Mouse (Mus musculus) stomach, postnatal 0 days (tissue): ENCODE measurements around the gene Tcf7l1. TPM values are rescaled to one million over a fixed set of nuclear protein-coding genes. Genes with fewer than 3 reads are reported as not detected.
A peak's percentile ranks its signal among the peaks of the same experiment; 100 is the strongest.

Experiments
- ATAC-seq: fragments of 200-750 bp; cut with Nextera tagmentation; 2 replicates; pipeline ENCODE4 v1.8.0; 2017; ENCODE audit not compliant: low FRiP score, low TSS enrichment
- DNase-seq: peaks from one replicate; pipeline ENCODE4 v3.0.0-alpha.2; 2016; ENCODE audit warnings: low spot score
- H3K27ac ChIP-seq: fragments of 300-500 bp; sonication (generic); replicated peaks from 2 replicates; pipeline ENCODE4 v1.5.1; 2014; ENCODE audit warnings: mild to moderate bottlenecking, control low read depth
- H3K27me3 ChIP-seq: fragments of 300-500 bp; sonication (generic); 2 replicates; pipeline ENCODE4 v1.6.1; 2014; ENCODE audit warnings: low read length; ENCODE audit not compliant: control insufficient read depth, insufficient read depth
- H3K36me3 ChIP-seq: fragments of 300-500 bp; sonication (generic); 2 replicates; pipeline ENCODE4 v1.6.1; 2014; ENCODE audit warnings: low read length, mixed read lengths; ENCODE audit not compliant: control insufficient read depth, insufficient read depth
- H3K4me1 ChIP-seq: fragments of 300-500 bp; sonication (generic); replicated peaks from 2 replicates; pipeline ENCODE4 v1.6.1; 2014; ENCODE audit warnings: antibody characterized with exemption; ENCODE audit not compliant: control insufficient read depth, insufficient read depth
- H3K4me2 ChIP-seq: fragments of 300-500 bp; sonication (generic); replicated peaks from 2 replicates; pipeline ENCODE4 v1.6.1; 2014; ENCODE audit warnings: low read depth, mild to moderate bottlenecking, control low read depth, moderate library complexity
- H3K4me3 ChIP-seq: fragments of 300-500 bp; sonication (generic); 2 replicates; pipeline ENCODE4 v1.5.1; 2014; ENCODE audit warnings: low read depth, low read length, control low read depth
- H3K9ac ChIP-seq: fragments of 300-500 bp; sonication (generic); 2 replicates; pipeline ENCODE4 v1.6.1; 2014; ENCODE audit warnings: mild to moderate bottlenecking, low read length, control low read depth, mixed read lengths
- H3K9me3 ChIP-seq: fragments of 300-500 bp; sonication (generic); 2 replicates; pipeline ENCODE4 v1.6.1; 2016; ENCODE audit warnings: low read length; ENCODE audit not compliant: control insufficient read depth
- CTCF ChIP-seq: IDR thresholded peaks from 2 replicates; pipeline ENCODE4 v1.5.1; 2016; ENCODE audit warnings: antibody characterized with exemption, low read depth, mild to moderate bottlenecking, moderate library complexity
- EP300 ChIP-seq: optimal IDR thresholded peaks from 2 replicates; pipeline ENCODE3; 2016; ENCODE audit warnings: antibody characterized with exemption
- WGBS: fragments of 180-500 bp; shearing (Covaris S2); extraction: QIAGEN DNeasy Blood & Tissue Kit; methylation state at CpG from one replicate; pipeline ENCODE4 v1.1.7; 2014; 5-methylcytosine and 5-hydroxymethylcytosine counted together
- polyA plus RNA-seq: library from polyadenylated mRNA; unstranded; fragments of >200 nt; fragmentation: Nextera tagmentation; extraction: Ambion mirVana; gene quantifications from 2 replicates; pipeline ENCODE4 v1.2.1, GENCODE M21; 2015

Gene Tcf7l1
- polyA plus RNA-seq, 1 experiment from 2014 or later = 11.1 TPM

DNA sequence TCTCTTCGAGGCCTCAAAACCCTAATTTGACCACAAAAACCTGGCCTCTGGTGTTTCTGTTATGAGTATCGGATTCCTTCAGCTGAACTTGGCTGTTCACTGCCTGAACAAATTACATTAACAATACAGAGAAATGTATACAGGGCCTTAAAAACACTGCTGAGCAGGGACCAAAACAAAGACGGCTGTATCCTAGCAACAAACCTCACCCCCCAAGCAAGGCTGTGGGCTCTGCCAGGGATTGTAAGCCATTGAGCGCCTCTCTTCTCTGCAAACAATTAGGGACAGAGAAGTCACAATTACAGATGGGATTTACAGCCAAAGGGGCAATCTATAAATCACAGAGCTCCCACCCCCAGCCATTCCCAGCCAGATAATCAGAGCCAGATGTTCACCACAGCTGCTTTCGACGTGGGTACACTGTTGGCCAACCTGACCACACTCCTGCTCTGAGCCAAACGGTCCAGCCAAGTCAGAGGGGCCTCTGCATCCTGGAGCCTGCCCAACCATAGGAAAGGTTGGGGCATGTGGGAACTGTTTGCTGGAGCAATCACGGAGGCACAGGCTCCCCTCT is 77.5 kb downstream of the Tcf7l1 start:
- no peaks in the 10 kb centered on the region for H3K27me3 ChIP-seq
- H3K4me3 ChIP-seq = no peak overlapping the region
- no peaks in the 10 kb centered on the region for H3K36me3 ChIP-seq
- TF ChIP-seq CTCF = no peak
- TF ChIP-seq EP300 = no peak
- H3K27ac ChIP-seq = peak overlapping the region; percentile 78
- no peak overlapping the region for H3K9ac ChIP-seq
- 0 out of 2 replicates have a peak, but pooled peaks cover 3% of the 10 kb centered on the region for H3K4me1 ChIP-seq
- peak overlapping the region; percentile 1; the same call in 1 of the 2 replicates for H3K4me2 ChIP-seq
- DNase-seq (no peak), ATAC-seq (peak; percentile 79; the same call in 1 of the 2 replicates)
- no peaks in the 10 kb centered on the region for H3K9me3 ChIP-seq
- 18% methylated on average over 8 of the region's 8 CpGs for WGBS

GRCm38 (mm10) chr6:72710897-72711507 is 78.1 kb downstream of the Tcf7l1 start:
- 0 out of 2 replicates have a peak, but pooled peaks have one; percentile 9 for ATAC-seq
- H3K4me2 ChIP-seq = 0 out of 2 replicates have a peak overlapping the region, but pooled peaks have one; percentile 8

DNA sequence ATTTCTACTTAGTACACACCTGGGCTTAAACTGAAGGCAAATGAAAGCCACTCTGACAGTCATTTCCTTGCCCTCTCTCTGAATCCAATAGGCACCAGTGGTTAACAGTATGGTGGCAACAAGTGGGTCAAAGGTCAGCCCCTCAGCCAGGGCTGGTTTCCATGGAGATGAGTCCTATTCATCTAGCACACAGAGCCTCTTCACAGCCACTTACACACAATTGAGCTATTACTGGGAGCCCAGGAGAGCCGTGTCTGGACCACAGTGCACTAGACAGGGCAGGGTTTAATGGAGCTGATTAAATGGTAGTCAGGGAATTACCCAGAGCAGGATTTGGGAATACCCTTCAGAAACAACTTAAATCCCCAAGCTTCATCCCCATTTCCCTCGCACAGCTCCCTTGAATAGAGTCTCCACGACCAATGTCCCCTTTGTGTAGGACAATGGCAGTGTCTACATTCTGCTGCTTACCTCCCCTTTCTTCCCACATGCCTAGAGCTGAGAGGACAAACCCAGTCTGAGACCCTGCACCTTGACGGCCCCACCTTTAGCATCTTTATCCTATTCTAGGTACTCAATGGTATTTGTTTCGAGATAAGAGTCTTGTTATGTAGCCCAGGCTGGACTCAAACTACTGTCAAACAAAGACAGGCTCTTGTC is 89.5 kb downstream of the Tcf7l1 start:
- Histone ChIP-seq H3K9ac (no peak overlapping the region), H3K9me3 (no peaks in the 10 kb centered on the region), H3K4me2 (no peak overlapping the region), H3K4me1 (no peaks in the 10 kb centered on the region; the same call in 1 of the 2 replicates), H3K36me3 (no peaks in the 10 kb centered on the region), H3K27me3 (no peaks in the 10 kb centered on the region), H3K27ac (no peak overlapping the region), H3K4me3 (no peak overlapping the region)
- TF ChIP-seq CTCF (no peak), EP300 (no peak)
- 64% methylated on average over 5 of the region's 5 CpGs for WGBS
- DNase-seq = no peak
- ATAC-seq = no peak

More at GRCm38 (mm10) chr6:72710897-72711507, 78.1 kb downstream of the Tcf7l1 start:
- no peak for DNase-seq
- TF ChIP-seq CTCF (no peak), EP300 (no peak)
- H3K27ac ChIP-seq = peak overlapping the region; percentile 78
- no peaks in the 10 kb centered on the region for H3K36me3 ChIP-seq
- H3K4me3 ChIP-seq = no peak overlapping the region
- 0 out of 2 replicates have a peak, but pooled peaks cover 3% of the 10 kb centered on the region for H3K4me1 ChIP-seq
- 50% methylated on average over 10 of the region's 10 CpGs for WGBS
- H3K9me3 ChIP-seq = no peaks in the 10 kb centered on the region
- no peaks in the 10 kb centered on the region for H3K27me3 ChIP-seq
- no peak overlapping the region for H3K9ac ChIP-seq

- H3K4me3 ChIP-seq = no peak overlapping the region
- H3K4me1 ChIP-seq = no peaks in the 10 kb centered on the region; the same call in 1 of the 2 replicates
- H3K9ac ChIP-seq = no peak overlapping the region
- ATAC-seq (no peak), DNase-seq (no peak)
- no peaks in the 10 kb centered on the region for H3K9me3 ChIP-seq
- H3K27me3 ChIP-seq = no peaks in the 10 kb centered on the region
- no peak for TF ChIP-seq EP300
- no peaks in the 10 kb centered on the region for H3K36me3 ChIP-seq
- H3K4me2 ChIP-seq = no peak overlapping the region
- no peak overlapping the region for H3K27ac ChIP-seq
- WGBS = 96% methylated on average over 5 of the region's 5 CpGs
Measured at GRCm38 (mm10) chr6:72698559-72698958, 90.5 kb downstream of the Tcf7l1 start.

- TF ChIP-seq CTCF (no peak), EP300 (no peak)
- 26% methylated on average over 11 of the region's 11 CpGs for WGBS
- ATAC-seq (no peak), DNase-seq (no peak)
- H3K9me3 ChIP-seq = no peaks in the 10 kb centered on the region
- H3K9ac ChIP-seq = no peak overlapping the region
- H3K27me3 ChIP-seq = no peaks in the 10 kb centered on the region
- H3K4me1 ChIP-seq = no peaks in the 10 kb centered on the region; the same call in 1 of the 2 replicates
- H3K4me3 ChIP-seq = no peak overlapping the region
- no peak overlapping the region for H3K27ac ChIP-seq
- H3K36me3 ChIP-seq = no peaks in the 10 kb centered on the region
- no peak overlapping the region for H3K4me2 ChIP-seq
Measured at GRCm38 (mm10) chr6:72696601-72697335, 92.3 kb downstream of the Tcf7l1 start.
